Mouse (Mus musculus) MEL (cell line): ENCODE results near the gene Gm7168.
"Not testable (repeated sequence)": the region's sequence is repeated elsewhere in the genome, so short reads cannot be mapped to it uniquely, and the experiment has no call there.

ENCODE experiments used
- CTCF ChIP-seq, 3 experiments: IDR thresholded peaks in 2 of 3; conservative IDR thresholded peaks in 1 of 3; 2 replicates each; pipeline ENCODE4 v1.5.1; 2011 to 2012; ENCODE audit warnings: low read length in 3 of 3, low read depth in 2 of 3, mild to moderate bottlenecking in 2 of 3, improper control_type of control experiment in 1 of 3, inconsistent platforms in 1 of 3, mixed read lengths in 1 of 3, moderate library complexity in 1 of 3; ENCODE audit not compliant: control insufficient read depth in 1 of 3, insufficient read depth in 1 of 3, poor library complexity in 1 of 3, severe bottlenecking in 1 of 3
- EP300 ChIP-seq, 2 experiments: IDR thresholded peaks; 2 replicates each; pipeline ENCODE4 v1.6.1; 2011; ENCODE audit warnings: improper control_type of control experiment in 2 of 2, low read length in 2 of 2, low read depth in 1 of 2, mild to moderate bottlenecking in 1 of 2
- GABPA ChIP-seq: IDR thresholded peaks from 2 replicates; pipeline ENCODE4 v1.6.1; 2012; ENCODE audit warnings: low read depth, mild to moderate bottlenecking, inconsistent platforms, low read length, improper control_type of control experiment, moderate library complexity
- GATA1 ChIP-seq: IDR thresholded peaks from 2 replicates; pipeline ENCODE4 v1.6.1; 2011; ENCODE audit warnings: low read depth, low read length, improper control_type of control experiment
- MAFK ChIP-seq: IDR thresholded peaks from 2 replicates; pipeline ENCODE4 v1.6.1; 2011; ENCODE audit warnings: low read depth, mild to moderate bottlenecking, low read length, improper control_type of control experiment, borderline replicate concordance
- MAZ ChIP-seq: IDR thresholded peaks from 2 replicates; pipeline ENCODE4 v1.6.1; 2012; ENCODE audit warnings: low read depth, mild to moderate bottlenecking, inconsistent platforms, low read length, improper control_type of control experiment
- POLR2A ChIP-seq, 2 experiments: IDR thresholded peaks; 2 replicates each; pipeline ENCODE4 v1.6.1; 2011 to 2012; ENCODE audit warnings: low read length in 2 of 2, mild to moderate bottlenecking in 2 of 2, control low read depth in 1 of 2, improper control_type of control experiment in 1 of 2, low read depth in 1 of 2, moderate library complexity in 1 of 2; ENCODE audit not compliant: control insufficient read depth in 1 of 2, insufficient read depth in 1 of 2, poor library complexity in 1 of 2
- POLR2AphosphoS5 ChIP-seq: IDR thresholded peaks from 2 replicates; pipeline ENCODE4 v1.6.1; 2012; ENCODE audit warnings: low read depth, borderline replicate concordance, mild to moderate bottlenecking, inconsistent platforms, low read length, moderate library complexity, mixed read lengths
- SIN3A ChIP-seq: IDR thresholded peaks from 2 replicates; pipeline ENCODE4 v1.6.1; 2012; ENCODE audit warnings: low read length, improper control_type of control experiment, inconsistent platforms
- TAL1 ChIP-seq: IDR thresholded peaks from 2 replicates; pipeline ENCODE4 v1.6.1; 2012; ENCODE audit warnings: mild to moderate bottlenecking, inconsistent platforms, low read length, moderate library complexity, mixed read lengths
- UBTF ChIP-seq: IDR thresholded peaks from 2 replicates; pipeline ENCODE4 v1.6.1; 2012; ENCODE audit warnings: low read depth, mild to moderate bottlenecking, inconsistent platforms, low read length, improper control_type of control experiment, moderate library complexity, borderline replicate concordance; ENCODE audit not compliant: insufficient read depth
- USF2 ChIP-seq, 2 experiments: IDR thresholded peaks; 2 replicates each; pipeline ENCODE4 v1.6.1; 2011 to 2012; ENCODE audit warnings: improper control_type of control experiment in 2 of 2, low read length in 2 of 2, borderline replicate concordance in 1 of 2, inconsistent platforms in 1 of 2, low read depth in 1 of 2, mild to moderate bottlenecking in 1 of 2; ENCODE audit not compliant: insufficient read depth in 1 of 2
- ZC3H11A ChIP-seq: IDR thresholded peaks from 2 replicates; pipeline ENCODE4 v1.6.1; 2012; ENCODE audit warnings: low read depth, mild to moderate bottlenecking, inconsistent platforms, low read length, improper control_type of control experiment
- ZNF384 ChIP-seq: IDR thresholded peaks from 2 replicates; pipeline ENCODE4 v1.6.1; 2012; ENCODE audit warnings: low read depth, mild to moderate bottlenecking, inconsistent platforms, low read length, improper control_type of control experiment

DNA sequence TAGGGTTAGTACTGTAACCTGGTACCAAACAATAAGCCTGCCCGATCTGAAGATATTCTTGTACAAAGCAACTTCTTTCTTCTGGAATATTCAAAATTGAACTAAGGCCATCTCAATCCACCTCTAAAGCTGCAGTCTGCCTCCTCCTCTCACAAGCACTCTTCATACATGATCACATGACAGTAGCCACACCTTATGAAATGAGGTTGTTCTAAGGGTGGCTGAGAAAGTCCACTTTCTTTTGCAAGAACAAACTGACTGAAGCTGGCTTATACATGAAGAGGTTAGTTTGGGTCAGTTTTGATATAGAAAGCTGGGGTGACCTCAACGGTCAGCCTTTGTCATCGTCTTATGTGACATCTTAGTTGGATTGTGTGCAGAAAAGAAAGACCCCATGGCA lies 14.1 kb downstream of the Gm7168 start:
- TF ChIP-seq POLR2A (IDR thresholded peaks at IDR 0.05; ENCODE audit: control insufficient read depth in 1 of 2, insufficient read depth in 1 of 2, low read depth in 1 of 2, low read length in 2 of 2, poor library complexity in 1 of 2); CTCF (IDR thresholded peaks at IDR 0.05 in 2 of 3, conservative IDR thresholded peaks at IDR 0.05 in 1 of 3; ENCODE audit: control insufficient read depth in 1 of 3, insufficient read depth in 1 of 3, low read depth in 2 of 3, low read length in 3 of 3, poor library complexity in 1 of 3, severe bottlenecking in 1 of 3); POLR2AphosphoS5; TAL1; ZNF384; MAZ; USF2 (IDR thresholded peaks at IDR 0.05; ENCODE audit: borderline replicate concordance in 1 of 2, insufficient read depth in 1 of 2, low read depth in 1 of 2, low read length in 2 of 2); ZC3H11A; MAFK; GATA1; EP300 (IDR thresholded peaks at IDR 0.05; ENCODE audit: low read depth in 1 of 2, low read length in 2 of 2); GABPA; SIN3A; UBTF: not testable (repeated sequence)
